Mouse (Mus musculus) forebrain, embryonic 13.5 days (tissue): Measurements from ENCODE around the gene Map4. TPM values are rescaled to one million over a fixed set of nuclear protein-coding genes. Genes with fewer than 3 reads are reported as not detected.
A peak's percentile ranks its signal among the peaks of the same experiment; 100 is the strongest.
"Not testable (repeated sequence)": the region's sequence is repeated elsewhere in the genome, so short reads cannot be mapped to it uniquely, and the experiment has no call there.

Experiments used
- ATAC-seq: fragments of 200-750 bp; cut with Nextera tagmentation; 2 replicates; pipeline ENCODE4 v1.8.0; 2017
- H3K27ac ChIP-seq: fragments of 300-500 bp; sonication (generic); 2 replicates; pipeline ENCODE4 v1.5.1; 2015; ENCODE audit warnings: inconsistent platforms, mild to moderate bottlenecking, moderate library complexity
- H3K27me3 ChIP-seq: fragments of 300-500 bp; sonication (generic); 2 replicates; pipeline ENCODE4 v1.6.1; 2015; ENCODE audit warnings: mild to moderate bottlenecking, inconsistent platforms
- H3K36me3 ChIP-seq: fragments of 300-500 bp; sonication (generic); 2 replicates; pipeline ENCODE4 v1.6.1; 2015; ENCODE audit warnings: mild to moderate bottlenecking, inconsistent platforms; ENCODE audit not compliant: poor library complexity, severe bottlenecking
- H3K4me1 ChIP-seq: fragments of 300-500 bp; sonication (generic); 2 replicates; pipeline ENCODE4 v1.6.1; 2015; ENCODE audit warnings: inconsistent platforms
- H3K4me2 ChIP-seq: fragments of 300-500 bp; sonication (generic); 2 replicates; pipeline ENCODE4 v1.6.1; 2015; ENCODE audit warnings: inconsistent platforms, mild to moderate bottlenecking, moderate library complexity
- H3K4me3 ChIP-seq: fragments of 300-500 bp; sonication (generic); 2 replicates; pipeline ENCODE4 v1.5.1; 2015; ENCODE audit warnings: mild to moderate bottlenecking, inconsistent platforms
- H3K9ac ChIP-seq: fragments of 300-500 bp; sonication (generic); 2 replicates; pipeline ENCODE4 v1.6.1; 2015; ENCODE audit warnings: mild to moderate bottlenecking, inconsistent platforms
- H3K9me3 ChIP-seq: fragments of 300-500 bp; sonication (generic); replicated peaks from 2 replicates; pipeline ENCODE4 v1.6.1; 2016; ENCODE audit warnings: inconsistent platforms
- WGBS: fragments of 180-500 bp; shearing (Covaris S2); methylation state at CpG from one replicate; pipeline ENCODE4 v1.1.7; 2015; 5-methylcytosine and 5-hydroxymethylcytosine counted together
- polyA plus RNA-seq: library from polyadenylated mRNA; unstranded; fragments of >200 nt; fragmentation: Nextera tagmentation; extraction: Ambion mirVana; gene quantifications from 2 replicates; pipeline ENCODE4 v1.2.1, GENCODE M21; 2015

Gene Map4
- polyA plus RNA-seq, 1 experiment from 2014 or later, result 81.7 TPM

DNA sequence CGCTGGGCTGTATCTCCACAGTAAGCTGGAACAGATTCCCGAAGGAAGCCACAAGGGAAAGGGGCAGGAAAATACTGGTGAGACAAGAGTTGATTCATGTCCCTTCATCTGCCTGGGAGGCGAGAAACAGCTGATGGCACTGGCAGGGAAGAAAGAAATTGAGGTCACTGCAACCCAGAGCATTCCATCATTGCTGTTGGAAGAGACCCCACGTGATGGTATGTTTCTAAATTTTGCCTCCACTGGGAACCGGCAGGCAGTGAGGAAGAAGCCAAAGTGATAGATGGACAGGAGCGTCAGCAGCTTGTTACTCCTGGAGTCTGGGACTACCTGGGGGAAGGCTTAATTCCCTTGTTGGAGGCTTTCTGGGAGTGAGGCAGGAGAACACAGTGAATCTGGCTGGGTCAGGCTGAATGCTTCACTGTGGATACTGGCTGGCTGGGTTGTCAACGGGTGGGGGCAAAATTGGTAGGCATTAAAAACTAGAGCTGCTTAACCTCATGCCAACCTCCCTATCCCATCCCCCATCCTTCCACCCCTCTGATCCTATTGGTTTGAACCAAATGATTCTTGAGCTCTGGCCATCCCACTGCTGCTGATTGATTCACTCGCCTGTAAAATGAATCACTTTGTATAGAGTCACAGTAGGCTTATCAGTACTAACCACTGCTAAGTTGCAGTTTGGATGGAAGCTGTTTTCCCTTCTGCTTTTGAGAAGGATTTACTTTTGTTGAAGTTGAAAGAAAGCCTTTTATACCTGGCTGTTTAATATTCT lies 122.2 kb downstream of the Map4 start:
- H3K4me1 ChIP-seq, result peaks cover 64% of the 10 kb centered on the region
- H3K27ac ChIP-seq, result peak overlapping the region; percentile 82
- H3K36me3 ChIP-seq, result no peaks in the 10 kb centered on the region
- peak overlapping the region; percentile 45 for H3K4me3 ChIP-seq
- H3K9ac ChIP-seq, result peak overlapping the region; percentile 76
- WGBS, result 19% methylated on average over 8 of the region's 8 CpGs
- H3K9me3 ChIP-seq, result no peaks in the 10 kb centered on the region
- ATAC-seq, result peak; percentile 78
- H3K27me3 ChIP-seq, result no peaks in the 10 kb centered on the region
- peak overlapping the region; percentile 67 for H3K4me2 ChIP-seq

DNA sequence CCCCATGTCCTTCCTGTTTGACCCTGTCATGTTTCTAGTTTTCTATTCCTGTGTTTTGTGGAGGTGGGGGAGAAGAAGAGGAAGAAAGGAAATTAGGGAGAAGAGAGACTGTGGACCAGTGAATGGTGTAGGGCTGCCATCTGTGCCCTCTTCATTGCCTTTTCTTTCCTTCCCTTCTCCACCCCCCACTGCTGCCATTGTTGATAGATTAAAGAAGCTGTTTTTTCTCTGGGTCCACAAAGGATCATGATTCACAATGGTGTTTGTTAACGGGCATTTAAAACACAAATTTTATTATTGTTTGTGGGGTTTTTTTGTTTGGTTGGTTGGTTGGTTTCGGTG lies 122.8 kb downstream of the Map4 start:
- Histone ChIP-seq H3K9ac (peak overlapping the region; percentile 76; the same call in 1 of the 2 replicates), H3K9me3 (no peaks in the 10 kb centered on the region)

DNA sequence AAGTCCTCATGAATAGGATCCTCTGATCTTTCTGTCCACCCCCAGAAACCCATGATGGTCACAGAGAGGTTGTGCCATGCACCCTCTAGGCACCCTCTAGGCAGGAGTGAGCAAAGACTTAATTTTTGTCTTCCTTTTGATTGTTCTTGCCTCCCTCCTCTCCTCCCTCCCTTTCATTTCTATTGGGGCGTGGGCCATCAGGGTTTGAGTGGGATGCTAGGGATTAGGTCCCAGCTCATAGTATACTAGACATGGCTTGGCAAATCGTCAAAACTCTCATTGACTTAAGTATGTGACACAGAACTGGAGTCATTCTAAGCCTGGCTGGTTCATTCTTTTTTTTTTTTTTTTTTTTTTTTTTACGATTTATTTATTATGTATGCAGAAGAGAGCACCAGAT lies 123.5 kb downstream of the Map4 start:
- H3K27ac ChIP-seq, result peak overlapping the region; percentile 82
- H3K4me2 ChIP-seq, result peak overlapping the region; percentile 67
- peaks cover 64% of the 10 kb centered on the region for H3K4me1 ChIP-seq
- H3K9ac ChIP-seq, result peak overlapping the region; percentile 76
- peak overlapping the region; percentile 45 for H3K4me3 ChIP-seq
- H3K27me3 ChIP-seq, result no peaks in the 10 kb centered on the region
- no peaks in the 10 kb centered on the region for H3K9me3 ChIP-seq
- WGBS, result 47% methylated on average over 3 of the region's 3 CpGs
- no peak for ATAC-seq
- H3K36me3 ChIP-seq, result no peaks in the 10 kb centered on the region

More for the DNA sequence above, 122.8 kb downstream of the Map4 start:
- ATAC-seq, result peak; percentile 72
- H3K36me3 ChIP-seq, result no peaks in the 10 kb centered on the region
- peak overlapping the region; percentile 45 for H3K4me3 ChIP-seq
- H3K4me1 ChIP-seq, result peaks cover 64% of the 10 kb centered on the region
- H3K27ac ChIP-seq, result peak overlapping the region; percentile 82
- H3K27me3 ChIP-seq, result no peaks in the 10 kb centered on the region
- 8% methylated on average over 2 of the region's 2 CpGs for WGBS
- peak overlapping the region; percentile 67 for H3K4me2 ChIP-seq

DNA sequence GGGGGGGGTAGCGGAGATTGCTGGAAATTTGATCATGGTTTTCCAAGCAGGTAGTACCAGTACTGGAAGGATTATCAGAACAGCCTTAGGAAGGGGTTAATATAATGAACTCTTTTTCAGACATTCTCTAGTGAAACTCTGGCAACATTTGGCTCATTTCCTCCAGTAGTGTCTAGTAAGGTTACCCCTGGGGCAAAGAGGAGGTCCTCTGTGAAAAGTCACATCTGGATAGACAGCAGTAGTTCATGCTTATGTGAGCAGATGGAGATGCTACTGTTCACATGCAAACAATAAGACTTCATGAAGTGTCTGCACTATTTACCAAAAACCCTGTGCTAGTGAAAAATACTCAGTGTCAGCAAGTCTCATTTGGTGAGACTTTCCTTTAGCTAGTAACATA lies 125.9 kb downstream of the Map4 start:
- 86% methylated on average over 1 of the region's 1 CpGs for WGBS
- no peaks in the 10 kb centered on the region for H3K36me3 ChIP-seq
- H3K27ac ChIP-seq, result no peak overlapping the region
- H3K4me3 ChIP-seq, result no peak overlapping the region
- peaks cover 48% of the 10 kb centered on the region for H3K4me1 ChIP-seq
- no peaks in the 10 kb centered on the region for H3K27me3 ChIP-seq
- H3K9me3 ChIP-seq, result no peaks in the 10 kb centered on the region
- no peak overlapping the region for H3K9ac ChIP-seq
- no peak overlapping the region for H3K4me2 ChIP-seq
- ATAC-seq, result no peak

DNA sequence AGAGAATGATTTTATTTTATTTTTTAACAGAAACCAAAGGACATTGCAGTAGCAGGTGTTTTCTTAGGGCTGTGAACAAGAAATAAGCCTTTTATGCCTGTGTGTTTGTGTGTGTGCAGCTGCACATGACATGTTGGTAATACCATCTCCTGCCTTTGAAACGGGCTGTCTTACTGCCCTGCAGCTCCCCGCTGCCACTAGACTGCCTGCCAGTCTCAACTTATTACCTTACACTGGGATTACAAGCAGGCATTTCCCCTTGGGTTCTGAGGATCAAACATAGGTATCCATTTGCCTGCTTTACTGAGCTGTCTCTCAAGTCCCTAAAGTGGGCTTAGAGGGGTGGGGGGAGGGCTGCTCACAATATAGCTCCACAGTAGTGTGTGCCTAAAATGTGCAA lies 129.5 kb downstream of the Map4 start:
- no peak overlapping the region for H3K4me2 ChIP-seq
- H3K9me3 ChIP-seq, result no peaks in the 10 kb centered on the region
- H3K27ac ChIP-seq, result no peak overlapping the region
- H3K27me3 ChIP-seq, result no peaks in the 10 kb centered on the region
- H3K9ac ChIP-seq, result no peak overlapping the region
- 52% methylated on average over 2 of the region's 2 CpGs for WGBS
- peaks cover 16% of the 10 kb centered on the region for H3K36me3 ChIP-seq
- H3K4me1 ChIP-seq, result peaks cover 15% of the 10 kb centered on the region
- ATAC-seq, result no peak
- no peak overlapping the region for H3K4me3 ChIP-seq

DNA sequence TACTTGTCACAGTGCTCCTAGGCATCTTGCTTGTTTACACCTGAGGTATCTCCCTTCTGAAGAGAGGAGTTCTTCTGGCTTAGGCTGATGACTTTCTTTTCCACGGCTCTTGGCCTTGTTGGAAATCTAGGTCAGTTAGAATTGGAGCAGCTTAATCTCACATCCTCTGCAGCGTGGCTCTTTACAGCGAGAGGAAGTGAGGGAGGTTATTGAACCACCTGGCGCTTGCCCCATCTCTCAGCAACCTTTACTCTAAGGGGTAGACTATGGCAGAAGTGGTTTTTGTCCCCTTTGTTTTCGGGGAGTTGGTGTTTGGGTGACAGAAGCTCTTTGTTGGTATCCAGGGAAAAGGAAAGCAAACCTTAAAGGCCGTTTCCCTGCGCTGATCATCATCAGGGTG lies 131.1 kb downstream of the Map4 start:
- H3K27me3 ChIP-seq, result no peaks in the 10 kb centered on the region
- ATAC-seq, result no peak

DNA sequence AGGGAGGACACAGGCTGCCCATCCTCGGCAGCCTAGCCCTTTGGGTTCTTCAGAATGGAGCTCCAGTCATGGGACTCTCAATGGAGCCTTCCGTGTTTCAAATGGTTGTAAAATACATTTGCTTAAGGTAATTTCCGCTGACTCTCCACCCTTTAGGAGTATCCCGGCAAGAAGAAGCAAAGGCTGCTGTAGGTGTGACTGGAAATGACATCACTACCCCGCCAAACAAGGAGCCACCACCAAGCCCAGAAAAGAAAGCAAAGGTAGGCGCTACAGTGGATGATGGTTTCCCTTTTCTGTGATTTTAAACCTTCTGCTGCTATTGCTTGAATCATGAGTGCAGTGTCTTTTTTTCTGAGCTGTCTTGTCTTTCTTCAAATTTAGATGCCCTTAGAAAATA lies 131.6 kb downstream of the Map4 start:
- 88% methylated on average over 6 of the region's 6 CpGs for WGBS
- H3K27me3 ChIP-seq, result no peaks in the 10 kb centered on the region
- H3K4me3 ChIP-seq, result no peak overlapping the region
- no peak overlapping the region for H3K27ac ChIP-seq
- peaks cover 2% of the 10 kb centered on the region; the same call in 1 of the 2 replicates for H3K4me1 ChIP-seq
- no peak overlapping the region for H3K9ac ChIP-seq
- H3K9me3 ChIP-seq, result no peaks in the 10 kb centered on the region
- no peak overlapping the region for H3K4me2 ChIP-seq
- ATAC-seq, result no peak
- H3K36me3 ChIP-seq, result peaks cover 30% of the 10 kb centered on the region

More for the DNA sequence above, 131.1 kb downstream of the Map4 start:
- H3K27ac ChIP-seq, result no peak overlapping the region
- 82% methylated on average over 7 of the region's 7 CpGs for WGBS
- H3K4me2 ChIP-seq, result no peak overlapping the region
- H3K4me1 ChIP-seq, result peaks cover 2% of the 10 kb centered on the region; the same call in 1 of the 2 replicates
- H3K9ac ChIP-seq, result no peak overlapping the region
- no peaks in the 10 kb centered on the region for H3K9me3 ChIP-seq
- H3K36me3 ChIP-seq, result peaks cover 26% of the 10 kb centered on the region
- H3K4me3 ChIP-seq, result no peak overlapping the region

DNA sequence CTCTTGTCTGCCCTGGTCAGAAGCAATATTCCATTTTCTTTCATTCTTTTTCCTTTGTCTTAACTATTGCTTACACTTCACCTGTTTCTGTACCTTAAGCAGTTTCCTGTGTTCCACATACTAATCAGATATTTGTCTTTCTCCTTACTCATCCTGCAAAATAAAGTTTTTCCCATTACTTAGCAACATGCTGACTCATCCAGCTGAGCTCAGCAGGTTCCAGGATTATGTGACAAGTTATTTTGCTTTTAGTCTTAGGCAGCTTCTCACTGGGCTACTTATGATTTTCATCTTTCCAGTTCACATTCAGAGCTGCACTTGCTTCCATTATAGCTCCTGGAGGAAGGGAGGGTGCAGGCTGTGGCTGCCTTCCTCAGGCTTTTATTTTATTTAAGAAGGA lies 133.4 kb downstream of the Map4 start:
- peaks cover 48% of the 10 kb centered on the region for H3K36me3 ChIP-seq
- ATAC-seq, result no peak
- no peaks in the 10 kb centered on the region for H3K27me3 ChIP-seq
- no peak overlapping the region for H3K27ac ChIP-seq
- no peak overlapping the region for H3K4me2 ChIP-seq
- H3K9ac ChIP-seq, result no peak overlapping the region
- H3K4me3 ChIP-seq, result no peak overlapping the region
- 0 out of 2 replicates have a peak, but pooled peaks cover 2% of the 10 kb centered on the region for H3K4me1 ChIP-seq
- H3K9me3 ChIP-seq, result no peaks in the 10 kb centered on the region

DNA sequence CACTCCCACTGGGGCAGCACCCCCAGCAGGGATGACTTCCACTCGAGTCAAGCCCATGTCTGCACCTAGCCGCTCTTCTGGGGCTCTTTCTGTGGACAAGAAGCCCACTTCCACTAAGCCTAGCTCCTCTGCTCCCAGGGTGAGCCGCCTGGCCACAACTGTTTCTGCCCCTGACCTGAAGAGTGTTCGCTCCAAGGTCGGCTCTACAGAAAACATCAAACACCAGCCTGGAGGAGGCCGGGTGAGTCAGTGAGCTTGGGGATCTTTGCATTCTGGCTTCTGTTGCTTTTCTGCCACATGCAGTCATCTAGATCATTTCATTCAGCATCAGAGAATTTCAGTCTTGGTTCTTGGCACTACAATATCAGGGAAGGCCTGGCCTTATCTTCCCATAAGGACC lies 137.5 kb downstream of the Map4 start:
- WGBS, result 91% methylated on average over 6 of the region's 6 CpGs
- H3K27ac ChIP-seq, result no peak overlapping the region
- H3K4me1 ChIP-seq, result peaks cover 13% of the 10 kb centered on the region
- no peaks in the 10 kb centered on the region for H3K9me3 ChIP-seq
- no peak for ATAC-seq
- H3K9ac ChIP-seq, result no peak overlapping the region
- H3K36me3 ChIP-seq, result peaks cover 77% of the 10 kb centered on the region
- H3K27me3 ChIP-seq, result no peaks in the 10 kb centered on the region
- H3K4me3 ChIP-seq, result no peak overlapping the region
- no peak overlapping the region for H3K4me2 ChIP-seq

DNA sequence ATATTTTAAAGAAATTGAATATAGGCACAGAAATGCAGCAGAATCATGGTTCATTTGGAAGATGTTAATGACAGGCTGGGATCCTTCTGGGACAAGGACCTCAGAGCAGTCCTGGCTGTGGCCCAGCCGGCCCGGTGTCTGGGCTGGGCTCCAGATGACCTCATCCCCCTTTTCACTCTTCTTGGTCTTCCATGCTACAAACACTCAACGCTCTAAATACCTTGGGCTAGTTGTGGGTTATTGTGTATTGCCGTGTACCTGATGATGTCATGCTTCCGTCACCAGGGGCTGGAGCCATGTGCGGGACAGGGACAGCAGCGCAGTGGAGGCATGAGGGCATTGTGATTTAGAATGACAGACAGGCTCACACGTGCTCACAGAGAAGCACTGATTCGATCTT lies 139.1 kb downstream of the Map4 start:
- no peaks in the 10 kb centered on the region for H3K27me3 ChIP-seq
- no peak overlapping the region for H3K4me3 ChIP-seq
- no peak overlapping the region for H3K4me2 ChIP-seq
- H3K4me1 ChIP-seq, result peaks cover 13% of the 10 kb centered on the region
- ATAC-seq, result peak; percentile 75
- H3K9me3 ChIP-seq, result no peaks in the 10 kb centered on the region
- WGBS, result 54% methylated on average over 9 of the region's 9 CpGs
- H3K27ac ChIP-seq, result peak overlapping the region; percentile 8; the same call in 1 of the 2 replicates
- no peak overlapping the region for H3K9ac ChIP-seq
- peaks cover 87% of the 10 kb centered on the region for H3K36me3 ChIP-seq

DNA sequence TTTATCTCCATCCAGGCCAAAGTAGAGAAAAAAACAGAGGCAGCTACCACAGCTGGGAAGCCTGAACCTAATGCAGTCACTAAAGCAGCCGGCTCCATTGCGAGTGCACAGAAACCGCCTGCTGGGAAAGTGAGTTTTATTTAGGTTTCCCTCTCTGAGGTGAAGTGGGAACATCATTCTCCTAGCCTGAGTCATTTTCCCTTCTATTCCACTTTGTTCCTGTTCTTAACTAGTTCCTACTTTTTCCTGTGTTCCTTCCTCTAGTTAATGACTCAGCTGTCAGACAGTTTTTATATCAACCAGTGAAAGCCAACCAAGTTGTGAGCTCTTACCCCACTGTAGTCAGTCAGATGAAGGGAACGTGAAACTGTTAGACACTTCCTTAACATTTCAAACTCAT lies 139.8 kb downstream of the Map4 start:
- Histone ChIP-seq H3K27me3 (no peaks in the 10 kb centered on the region), H3K4me3 (no peak overlapping the region), H3K36me3 (peaks cover 85% of the 10 kb centered on the region), H3K27ac (peak overlapping the region; percentile 8; the same call in 1 of the 2 replicates), H3K9ac (no peak overlapping the region), H3K4me2 (no peak overlapping the region), H3K9me3 (no peaks in the 10 kb centered on the region), H3K4me1 (peaks cover 13% of the 10 kb centered on the region)
- ATAC-seq, result no peak
- WGBS, result 91% methylated on average over 4 of the region's 4 CpGs

DNA sequence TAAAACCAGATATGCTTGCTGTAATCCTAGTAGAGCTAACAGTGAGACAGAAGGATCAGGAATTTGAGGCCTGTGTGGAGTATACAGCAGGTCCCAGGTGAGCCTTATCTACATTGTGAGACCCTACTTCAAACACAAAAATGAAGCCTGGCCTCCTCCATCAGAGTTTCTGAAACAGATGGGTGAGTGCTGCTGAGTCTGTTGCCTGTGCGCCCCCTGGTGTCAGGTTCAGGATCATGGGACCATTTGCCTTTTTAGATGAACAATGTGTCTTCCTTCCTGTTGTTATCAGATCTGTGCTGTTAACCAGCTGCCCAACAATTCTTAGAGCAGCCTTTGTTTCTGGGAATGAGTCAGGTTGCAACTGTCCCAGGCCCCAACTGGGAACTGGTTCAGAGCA lies 140.6 kb downstream of the Map4 start:
- H3K27ac ChIP-seq, result peak overlapping the region; percentile 31; the same call in 1 of the 2 replicates
- H3K9me3 ChIP-seq, result no peaks in the 10 kb centered on the region
- H3K9ac ChIP-seq, result no peak overlapping the region
- H3K4me2 ChIP-seq, result no peak overlapping the region
- peaks cover 13% of the 10 kb centered on the region for H3K4me1 ChIP-seq
- H3K4me3 ChIP-seq, result no peak overlapping the region
- WGBS, result 0% methylated on average over 1 of the region's 1 CpGs
- no peaks in the 10 kb centered on the region for H3K27me3 ChIP-seq
- peaks cover 83% of the 10 kb centered on the region for H3K36me3 ChIP-seq
- peak; percentile 80 for ATAC-seq

DNA sequence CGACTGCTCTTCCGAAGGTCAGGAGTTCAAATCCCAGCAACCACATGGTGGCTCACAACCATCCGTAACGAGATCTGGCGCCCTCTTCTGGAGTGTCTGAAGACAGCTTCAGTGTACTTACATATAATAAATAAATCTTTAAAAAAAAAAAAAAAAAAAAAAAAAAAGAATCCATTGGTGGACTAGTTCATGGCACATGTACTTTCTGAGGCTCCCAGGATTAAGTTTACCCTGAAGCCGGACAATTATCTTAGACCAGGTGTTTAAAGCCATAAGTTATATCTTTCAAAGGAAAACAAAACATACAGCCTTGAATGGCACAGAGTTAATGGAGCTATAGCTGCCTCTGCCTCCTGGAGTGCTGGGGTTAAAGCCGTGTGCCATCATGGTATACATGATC lies 145.2 kb downstream of the Map4 start:
- peaks cover 81% of the 10 kb centered on the region for H3K36me3 ChIP-seq
- not testable (repeated sequence) for ATAC-seq, H3K27me3 ChIP-seq, H3K9ac ChIP-seq, H3K4me3 ChIP-seq, H3K27ac ChIP-seq, H3K4me1 ChIP-seq, H3K9me3 ChIP-seq, H3K4me2 ChIP-seq
- WGBS, result 82% methylated on average over 5 of the region's 7 CpGs
